Mouse (Mus musculus): Measurements from ENCODE around the gene Bptf. TPM values are rescaled to one million over a fixed set of nuclear protein-coding genes. Genes with fewer than 3 reads are reported as not detected.
"Not testable (repeated sequence)": the region's sequence is repeated elsewhere in the genome, so short reads cannot be mapped to it uniquely, and the experiment has no call there.

Gene Bptf
- polyA plus RNA-seq, 1 experiment from 2014 or later: 28.9 TPM

DNA sequence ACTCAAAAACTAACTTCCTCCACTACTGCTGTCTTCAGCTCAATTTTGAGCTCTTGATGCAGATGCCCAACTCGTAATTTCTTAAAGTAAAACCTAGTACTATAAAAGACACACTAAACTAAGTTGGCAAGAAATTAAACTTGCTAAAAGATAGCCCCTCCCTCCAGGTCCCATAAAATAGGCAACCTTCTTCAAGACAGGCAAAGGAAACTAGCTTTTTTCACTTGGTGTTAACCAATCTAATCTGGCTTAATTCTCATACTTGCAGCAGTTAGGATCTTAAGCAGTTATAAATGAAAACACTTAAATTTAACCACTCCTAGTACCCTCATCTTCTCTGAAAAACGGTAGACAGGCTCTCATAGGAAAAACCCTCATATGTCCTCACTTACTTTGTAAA lies 2.3 kb downstream of the Bptf start:
- Histone ChIP-seq H3K36me3 (ENCODE audit: control insufficient read depth, insufficient read depth, low read length) (no peaks in the 10 kb centered on the region), H3K4me2 (ENCODE audit: low read length) (peak overlapping the region; percentile 82), H3K9ac (ENCODE audit: low read depth, low read length) (0 out of 2 replicates have a peak overlapping the region, but pooled peaks have one; percentile 20), H3K27ac (ENCODE audit: low read length) (no peak overlapping the region), H3K9me3 (replicated peaks; ENCODE audit: control insufficient read depth, low read length, poor library complexity, severe bottlenecking) (no peaks in the 10 kb centered on the region), H3K27me3 (ENCODE audit: control insufficient read depth, insufficient read depth, low read depth, low read length) (no peaks in the 10 kb centered on the region), H3K4me3 (ENCODE audit: low read depth, low read length) (peak overlapping the region; percentile 92), H3K4me1 (ENCODE audit: control insufficient read depth, insufficient read depth, low read length) (peaks cover 30% of the 10 kb centered on the region)
- no peak for ATAC-seq
- 24% methylated on average over 2 of the region's 2 CpGs for WGBS

DNA sequence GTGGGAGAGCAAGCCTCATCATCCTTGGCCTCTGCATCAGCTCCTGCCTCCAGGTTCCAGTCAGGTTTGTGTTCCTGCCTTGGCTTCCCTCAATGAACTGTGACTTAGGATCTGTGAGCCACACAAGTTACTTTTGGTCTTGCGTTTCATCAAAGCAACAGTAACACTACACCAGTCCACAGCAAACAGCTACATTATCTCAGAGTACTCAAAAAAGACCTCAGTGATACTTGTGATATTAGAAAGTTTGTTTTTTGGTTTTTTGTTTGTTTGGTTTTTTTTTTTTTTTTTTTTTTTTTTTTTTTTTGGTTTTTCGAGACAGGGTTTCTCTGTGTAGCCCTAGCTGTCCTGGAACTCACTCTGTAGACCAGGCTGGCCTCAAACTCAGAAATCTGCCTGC lies 5.2 kb downstream of the Bptf start:
- not testable (repeated sequence) for H3K36me3 ChIP-seq (ENCODE audit: control insufficient read depth, insufficient read depth, low read length); ATAC-seq; H3K4me2 ChIP-seq (ENCODE audit: low read length); H3K27me3 ChIP-seq (ENCODE audit: control insufficient read depth, insufficient read depth, low read depth, low read length); H3K27ac ChIP-seq (ENCODE audit: low read length); H3K9me3 ChIP-seq (replicated peaks; ENCODE audit: control insufficient read depth, low read length, poor library complexity, severe bottlenecking); H3K4me3 ChIP-seq (ENCODE audit: low read depth, low read length); H3K9ac ChIP-seq (ENCODE audit: low read depth, low read length)
- H3K4me1 ChIP-seq (ENCODE audit: control insufficient read depth, insufficient read depth, low read length): peaks cover 34% of the 10 kb centered on the region
- 90% methylated on average over 1 of the region's 2 CpGs for whole genome bisulfite sequencing

DNA sequence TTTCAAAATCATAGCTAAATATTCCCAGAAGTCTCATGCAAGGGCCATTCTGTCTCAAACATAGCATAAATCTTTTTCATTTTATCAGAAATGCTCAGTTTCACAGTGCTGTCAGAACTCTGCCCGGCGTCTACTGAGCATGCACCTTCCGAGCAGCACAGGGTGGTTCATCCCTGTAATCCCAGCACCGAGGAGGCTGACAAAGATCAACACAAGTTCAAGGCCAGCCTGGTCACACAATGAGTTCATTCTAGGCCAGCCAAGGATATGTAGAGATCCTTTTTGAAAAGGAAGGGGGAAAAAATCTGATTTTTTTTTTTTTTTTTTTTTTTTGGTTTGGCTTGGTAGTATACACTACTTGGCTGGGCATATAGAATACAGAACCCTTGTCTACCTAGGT lies 6.9 kb downstream of the Bptf start:
- no peak overlapping the region for H3K4me3 ChIP-seq (ENCODE audit: low read depth, low read length)
- WGBS: 84% methylated on average over 4 of the region's 4 CpGs
- no peaks in the 10 kb centered on the region for H3K27me3 ChIP-seq (ENCODE audit: control insufficient read depth, insufficient read depth, low read depth, low read length)
- H3K9me3 ChIP-seq (replicated peaks; ENCODE audit: control insufficient read depth, low read length, poor library complexity, severe bottlenecking): no peaks in the 10 kb centered on the region
- 0 out of 2 replicates have a peak overlapping the region, but pooled peaks have one; percentile 33 for H3K27ac ChIP-seq (ENCODE audit: low read length)
- H3K9ac ChIP-seq (ENCODE audit: low read depth, low read length): no peak overlapping the region
- peaks cover 32% of the 10 kb centered on the region for H3K4me1 ChIP-seq (ENCODE audit: control insufficient read depth, insufficient read depth, low read length)
- no peaks in the 10 kb centered on the region for H3K36me3 ChIP-seq (ENCODE audit: control insufficient read depth, insufficient read depth, low read length)
- no peak overlapping the region for H3K4me2 ChIP-seq (ENCODE audit: low read length)
- ATAC-seq: no peak

DNA sequence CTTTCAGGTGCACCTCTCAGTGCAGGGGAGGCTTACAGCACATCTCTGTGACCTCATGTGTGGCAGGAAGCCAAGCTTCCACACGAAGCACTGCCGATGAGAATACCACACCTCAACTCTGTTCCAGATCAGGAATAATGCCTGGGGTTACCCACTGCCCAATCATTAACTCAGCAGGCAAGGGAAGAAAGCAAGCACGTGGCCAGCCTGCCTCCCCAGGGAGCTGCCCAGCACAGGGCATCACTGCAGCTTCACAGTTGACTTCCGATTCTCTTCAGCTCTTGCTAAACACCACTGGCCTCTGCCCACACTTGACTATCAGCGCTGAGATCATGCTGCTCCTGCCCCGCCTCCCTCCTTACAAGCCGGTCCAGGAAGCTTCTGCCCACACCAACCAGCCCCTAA lies 7.6 kb downstream of the Bptf start:
- H3K36me3 ChIP-seq (ENCODE audit: control insufficient read depth, insufficient read depth, low read length): no peaks in the 10 kb centered on the region
- H3K4me1 ChIP-seq (ENCODE audit: control insufficient read depth, insufficient read depth, low read length): peaks cover 25% of the 10 kb centered on the region
- no peak overlapping the region for H3K27ac ChIP-seq (ENCODE audit: low read length)
- no peak overlapping the region for H3K4me3 ChIP-seq (ENCODE audit: low read depth, low read length)
- H3K27me3 ChIP-seq (ENCODE audit: control insufficient read depth, insufficient read depth, low read depth, low read length): no peaks in the 10 kb centered on the region
- H3K9me3 ChIP-seq (replicated peaks; ENCODE audit: control insufficient read depth, low read length, poor library complexity, severe bottlenecking): no peaks in the 10 kb centered on the region
- H3K4me2 ChIP-seq (ENCODE audit: low read length): peak overlapping the region; percentile 7; the same call in 1 of the 2 replicates
- no peak overlapping the region for H3K9ac ChIP-seq (ENCODE audit: low read depth, low read length)
- 29% methylated on average over 7 of the region's 7 CpGs for WGBS
- no peak for ATAC-seq

DNA sequence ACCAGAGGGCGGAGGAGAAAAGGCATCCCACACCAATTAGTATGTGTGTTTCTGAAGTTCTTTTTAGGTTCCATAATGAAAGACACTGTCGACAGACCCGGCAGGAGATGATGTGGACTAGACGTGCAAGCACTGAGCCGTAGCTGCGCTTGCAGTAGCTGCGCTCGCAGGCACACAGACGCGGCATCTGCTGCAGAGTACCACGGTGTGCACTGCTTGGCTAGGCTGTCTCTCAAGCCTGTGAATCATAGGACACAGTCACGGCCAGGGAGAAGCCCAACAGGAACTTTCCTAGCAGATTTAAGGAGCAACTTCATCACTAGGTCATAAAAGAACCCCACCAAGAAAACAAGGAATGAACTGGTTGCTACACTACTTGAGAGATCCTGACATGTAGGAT lies 14.1 kb downstream of the Bptf start:
- 77% methylated on average over 12 of the region's 12 CpGs for WGBS
- no peak overlapping the region for H3K9ac ChIP-seq (ENCODE audit: low read depth, low read length)
- no peak for ATAC-seq
- no peaks in the 10 kb centered on the region for H3K9me3 ChIP-seq (replicated peaks; ENCODE audit: control insufficient read depth, low read length, poor library complexity, severe bottlenecking)
- H3K27ac ChIP-seq (ENCODE audit: low read length): no peak overlapping the region
- no peaks in the 10 kb centered on the region for H3K36me3 ChIP-seq (ENCODE audit: control insufficient read depth, insufficient read depth, low read length)
- H3K27me3 ChIP-seq (ENCODE audit: control insufficient read depth, insufficient read depth, low read depth, low read length): no peaks in the 10 kb centered on the region
- H3K4me1 ChIP-seq (ENCODE audit: control insufficient read depth, insufficient read depth, low read length): no peaks in the 10 kb centered on the region; the same call in 1 of the 2 replicates
- H3K4me2 ChIP-seq (ENCODE audit: low read length): no peak overlapping the region
- H3K4me3 ChIP-seq (ENCODE audit: low read depth, low read length): no peak overlapping the region

DNA sequence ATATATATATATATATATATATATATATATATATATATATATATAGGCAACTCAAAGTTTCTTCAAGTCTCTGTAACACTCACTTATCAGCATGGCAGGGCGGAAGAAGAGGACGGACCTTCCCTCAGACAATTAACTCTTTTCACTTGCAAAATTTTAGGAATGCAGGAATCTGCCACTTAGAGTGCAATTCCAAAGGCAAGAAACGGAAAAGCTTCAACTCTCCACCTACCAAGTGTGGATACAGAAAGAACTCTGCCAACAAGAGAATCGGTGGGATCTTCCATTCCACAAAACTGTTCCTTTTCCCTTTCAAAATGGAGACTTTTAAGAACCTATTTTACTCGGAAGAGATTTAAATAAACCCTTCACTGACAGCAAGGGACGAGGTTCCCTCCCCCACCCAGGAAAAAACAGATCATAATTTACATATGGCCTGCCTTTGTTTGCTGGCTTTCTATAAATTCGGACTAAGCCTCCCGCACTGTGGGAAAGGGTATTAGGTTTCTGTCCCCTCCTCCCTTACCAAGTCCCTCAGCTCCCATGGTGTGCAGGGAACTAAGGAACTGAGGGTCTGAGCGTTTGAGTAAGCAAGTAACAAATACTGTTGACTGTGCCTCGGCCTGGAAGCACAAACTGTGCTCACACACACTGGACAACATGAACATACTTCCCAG lies 17.9 kb downstream of the Bptf start:
- H3K4me1 ChIP-seq (ENCODE audit: control insufficient read depth, insufficient read depth, low read length): peaks cover 2% of the 10 kb centered on the region; the same call in 1 of the 2 replicates
- no peak for ATAC-seq
- no peaks in the 10 kb centered on the region for H3K9me3 ChIP-seq (replicated peaks; ENCODE audit: control insufficient read depth, low read length, poor library complexity, severe bottlenecking)
- 14% methylated on average over 10 of the region's 10 CpGs for WGBS
- H3K27ac ChIP-seq (ENCODE audit: low read length): no peak overlapping the region
- H3K9ac ChIP-seq (ENCODE audit: low read depth, low read length): no peak overlapping the region
- H3K4me2 ChIP-seq (ENCODE audit: low read length): no peak overlapping the region
- no peaks in the 10 kb centered on the region for H3K27me3 ChIP-seq (ENCODE audit: control insufficient read depth, insufficient read depth, low read depth, low read length)
- no peak overlapping the region for H3K4me3 ChIP-seq (ENCODE audit: low read depth, low read length)
- peaks cover 8% of the 10 kb centered on the region for H3K36me3 ChIP-seq (ENCODE audit: control insufficient read depth, insufficient read depth, low read length)

DNA sequence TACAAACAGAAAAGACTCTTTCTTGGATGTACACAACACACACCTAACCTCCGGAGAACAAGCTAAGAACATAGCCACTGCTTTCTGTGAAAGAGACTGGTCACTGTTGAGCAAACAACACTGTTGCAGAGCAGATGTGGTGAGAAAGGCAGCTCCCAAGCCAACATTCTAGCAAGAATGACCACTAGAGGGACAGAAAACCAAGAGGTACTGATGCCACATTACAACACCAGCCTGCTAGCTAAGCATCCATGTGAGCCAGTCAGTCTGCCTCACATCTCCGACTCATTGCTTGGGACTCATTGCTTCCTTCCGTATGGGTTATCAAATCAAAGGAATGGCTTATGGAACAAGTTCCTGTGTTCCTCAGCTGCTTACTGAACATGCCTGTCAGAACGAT lies 18.8 kb downstream of the Bptf start:
- Histone ChIP-seq H3K27ac (ENCODE audit: low read length) (no peak overlapping the region), H3K4me2 (ENCODE audit: low read length) (no peak overlapping the region), H3K9ac (ENCODE audit: low read depth, low read length) (no peak overlapping the region), H3K4me1 (ENCODE audit: control insufficient read depth, insufficient read depth, low read length) (peaks cover 2% of the 10 kb centered on the region; the same call in 1 of the 2 replicates), H3K4me3 (ENCODE audit: low read depth, low read length) (no peak overlapping the region), H3K9me3 (replicated peaks; ENCODE audit: control insufficient read depth, low read length, poor library complexity, severe bottlenecking) (no peaks in the 10 kb centered on the region), H3K36me3 (ENCODE audit: control insufficient read depth, insufficient read depth, low read length) (peaks cover 8% of the 10 kb centered on the region), H3K27me3 (ENCODE audit: control insufficient read depth, insufficient read depth, low read depth, low read length) (no peaks in the 10 kb centered on the region)
- ATAC-seq: no peak
- WGBS: 69% methylated on average over 4 of the region's 4 CpGs

DNA sequence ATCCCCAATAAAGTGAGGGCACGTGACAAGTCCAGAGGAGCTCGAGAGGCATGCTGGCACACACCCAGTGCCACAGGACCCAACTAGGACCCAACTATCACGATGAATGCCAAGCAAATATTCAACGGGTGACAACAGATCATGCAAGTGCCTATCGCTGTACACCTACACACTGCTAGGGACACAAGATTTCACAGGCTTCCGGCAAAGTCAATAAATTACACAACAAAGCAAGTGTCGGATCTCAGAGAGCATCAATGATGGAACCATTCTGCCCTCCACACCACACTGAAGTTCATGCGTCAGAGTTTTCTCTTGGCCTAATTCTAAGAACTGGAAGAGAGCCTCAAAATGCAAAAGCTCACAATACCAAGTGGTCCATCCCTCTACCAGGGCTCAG lies 22.3 kb downstream of the Bptf start:
- 92% methylated on average over 8 of the region's 8 CpGs for WGBS
- Histone ChIP-seq H3K27ac (ENCODE audit: low read length) (no peak overlapping the region), H3K9ac (ENCODE audit: low read depth, low read length) (no peak overlapping the region), H3K4me1 (ENCODE audit: control insufficient read depth, insufficient read depth, low read length) (peaks cover 8% of the 10 kb centered on the region), H3K36me3 (ENCODE audit: control insufficient read depth, insufficient read depth, low read length) (peaks cover 8% of the 10 kb centered on the region), H3K27me3 (ENCODE audit: control insufficient read depth, insufficient read depth, low read depth, low read length) (no peaks in the 10 kb centered on the region), H3K9me3 (replicated peaks; ENCODE audit: control insufficient read depth, low read length, poor library complexity, severe bottlenecking) (no peaks in the 10 kb centered on the region), H3K4me3 (ENCODE audit: low read depth, low read length) (no peak overlapping the region), H3K4me2 (ENCODE audit: low read length) (no peak overlapping the region)
- no peak for ATAC-seq

DNA sequence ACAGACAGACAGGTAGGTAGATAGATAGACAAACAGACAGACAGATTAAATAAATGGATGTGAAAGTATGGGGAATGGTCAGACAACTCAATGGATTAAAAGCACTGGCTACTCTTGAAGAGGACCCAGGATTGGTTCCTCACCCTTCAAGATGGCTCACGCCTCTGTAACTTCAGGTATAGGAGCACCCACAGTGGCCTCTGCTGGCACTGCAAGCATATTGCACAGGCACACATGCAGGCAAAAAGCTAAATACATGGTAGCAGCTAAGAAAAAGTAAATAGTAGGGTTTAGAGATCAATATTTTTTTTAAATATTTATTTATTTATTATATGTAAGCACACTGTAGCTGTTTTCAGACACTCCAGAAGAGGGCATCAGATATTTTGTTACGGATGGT lies 23.0 kb downstream of the Bptf start:
- 90% methylated on average over 2 of the region's 2 CpGs for WGBS
- peaks cover 8% of the 10 kb centered on the region for H3K4me1 ChIP-seq (ENCODE audit: control insufficient read depth, insufficient read depth, low read length)

More for the DNA sequence above, 23.0 kb downstream of the Bptf start:
- no peak overlapping the region for H3K9ac ChIP-seq (ENCODE audit: low read depth, low read length)
- no peak overlapping the region for H3K4me3 ChIP-seq (ENCODE audit: low read depth, low read length)
- H3K27me3 ChIP-seq (ENCODE audit: control insufficient read depth, insufficient read depth, low read depth, low read length): no peaks in the 10 kb centered on the region
- no peaks in the 10 kb centered on the region for H3K9me3 ChIP-seq (replicated peaks; ENCODE audit: control insufficient read depth, low read length, poor library complexity, severe bottlenecking)
- peaks cover 8% of the 10 kb centered on the region for H3K36me3 ChIP-seq (ENCODE audit: control insufficient read depth, insufficient read depth, low read length)
- H3K4me2 ChIP-seq (ENCODE audit: low read length): no peak overlapping the region
- ATAC-seq: no peak
- no peak overlapping the region for H3K27ac ChIP-seq (ENCODE audit: low read length)
